Mouse (Mus musculus): ENCODE measurements around the gene Slc7a5.

DNA sequence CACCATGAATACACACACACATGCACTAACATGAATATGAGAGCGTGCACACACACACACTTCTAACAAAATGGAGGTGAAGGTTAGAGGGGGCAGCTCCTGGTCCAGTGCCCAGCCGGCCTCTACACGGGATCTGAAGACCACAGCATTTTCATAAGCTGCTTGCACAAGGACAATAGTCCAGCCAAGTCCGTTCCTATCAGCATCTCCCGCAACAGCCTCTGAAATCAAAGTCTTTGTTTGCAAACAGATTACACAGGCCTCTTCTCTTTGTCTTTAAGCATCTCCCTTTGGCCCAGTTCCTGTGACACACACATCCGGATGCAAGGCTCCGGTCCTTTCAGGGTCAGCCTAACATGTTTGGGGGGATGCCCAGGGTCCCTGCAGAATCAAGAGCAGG lies 38.6 kb downstream of the Slc7a5 start:
- TF ChIP-seq CTCF (IDR thresholded peaks at IDR 0.05; ENCODE audit: control insufficient read depth, insufficient read depth, insufficient read length) (no peak), MYOD1 (IDR thresholded peaks at IDR 0.05; ENCODE audit: control insufficient read depth, insufficient read length, low read depth) (no peak), FOSL1 (IDR thresholded peaks at IDR 0.05; ENCODE audit: insufficient read depth, low read length, poor library complexity, severe bottlenecking) (no peak), MYOG (IDR thresholded peaks at IDR 0.05; ENCODE audit: control insufficient read depth, extremely low read depth, insufficient read length) (no peak), MAX (IDR thresholded peaks at IDR 0.05) (no peak), CEBPB (IDR thresholded peaks at IDR 0.05; ENCODE audit: low read depth) (no peak), USF1 (IDR thresholded peaks at IDR 0.05; ENCODE audit: low read depth) (no peak)

Data from C2C12 (cell line).